Mouse (Mus musculus) heart, embryonic 12.5 days (tissue): ENCODE results near the gene Gpr21. TPM values are rescaled to one million over a fixed set of nuclear protein-coding genes. Genes with fewer than 3 reads are reported as not detected.
"Not testable (repeated sequence)": the region's sequence is repeated elsewhere in the genome, so short reads cannot be mapped to it uniquely, and the experiment has no call there.

Experiments
- ATAC-seq: fragments of 200-750 bp; cut with Nextera tagmentation; 2 replicates; pipeline ENCODE4 v1.8.0; 2017; ENCODE audit warnings: moderate TSS enrichment, moderate library complexity; ENCODE audit not compliant: insufficient number of reproducible peaks, low FRiP score
- H3K27ac ChIP-seq: fragments of 300-500 bp; sonication (generic); 2 replicates; pipeline ENCODE4 v1.5.1; 2016; ENCODE audit warnings: mild to moderate bottlenecking, moderate library complexity; ENCODE audit not compliant: poor library complexity, severe bottlenecking
- H3K27me3 ChIP-seq: fragments of 300-500 bp; sonication (generic); replicated peaks from 2 replicates; pipeline ENCODE4 v1.6.1; 2016; ENCODE audit warnings: mild to moderate bottlenecking, moderate library complexity
- H3K36me3 ChIP-seq: fragments of 300-500 bp; sonication (generic); 2 replicates; pipeline ENCODE4 v1.6.1; 2016; ENCODE audit warnings: mild to moderate bottlenecking, moderate library complexity
- H3K4me1 ChIP-seq: fragments of 300-500 bp; sonication (generic); replicated peaks from 2 replicates; pipeline ENCODE4 v1.6.1; 2016; ENCODE audit warnings: mild to moderate bottlenecking
- H3K4me2 ChIP-seq: fragments of 300-500 bp; sonication (generic); 2 replicates; pipeline ENCODE4 v1.6.1; 2016; ENCODE audit warnings: mild to moderate bottlenecking, moderate library complexity
- H3K4me3 ChIP-seq: fragments of 300-500 bp; sonication (generic); 2 replicates; pipeline ENCODE4 v1.5.1; 2016; ENCODE audit warnings: mild to moderate bottlenecking
- H3K9ac ChIP-seq: fragments of 300-500 bp; sonication (generic); 2 replicates; pipeline ENCODE4 v1.6.1; 2016; ENCODE audit warnings: mild to moderate bottlenecking, moderate library complexity
- H3K9me3 ChIP-seq: fragments of 300-500 bp; sonication (generic); replicated peaks from 2 replicates; pipeline ENCODE4 v1.6.1; 2016; ENCODE audit warnings: mild to moderate bottlenecking, moderate library complexity
- WGBS: fragments of 180-500 bp; shearing (Covaris S2); methylation state at CpG from one replicate; pipeline ENCODE4 v1.1.7; 2016; 5-methylcytosine and 5-hydroxymethylcytosine counted together
- polyA plus RNA-seq: library from polyadenylated mRNA; unstranded; fragments of >200 nt; fragmentation: Nextera tagmentation; extraction: Ambion mirVana; gene quantifications from 2 replicates; pipeline ENCODE4 v1.2.1, GENCODE M21; 2016

The Gpr21 gene
- polyA plus RNA-seq = 0.86 and 1.2 TPM in 2 replicates

- peaks cover 27% of the 10 kb centered on the region for H3K36me3 ChIP-seq
- H3K9ac ChIP-seq = 0 out of 2 replicates have a peak within 1 kb of the TSS, but pooled peaks have one; percentile 30
- peak; percentile 76 for ATAC-seq
- peaks cover 17% of the 10 kb centered on the region for H3K4me1 ChIP-seq
- H3K27me3 ChIP-seq = no peaks in the 10 kb centered on the region
- 21% methylated on average over 11 of the region's 11 CpGs for WGBS
- H3K4me2 ChIP-seq = peak within 1 kb of the TSS; percentile 52
- peak within 1 kb of the TSS; percentile 34 for H3K4me3 ChIP-seq
- H3K27ac ChIP-seq = peak within 1 kb of the TSS; percentile 33
- no peaks in the 10 kb centered on the region for H3K9me3 ChIP-seq
Measured at GRCm38 (mm10) chr2:37516030-37516710, at the start of gene Gpr21. Gene Gpr21, plus strand, starts transcription at chr2:37516332.

GRCm38 (mm10) chr2:37479559-37479958, 36.6 kb upstream of the Gpr21 start:
- H3K4me3 ChIP-seq = no peak overlapping the region
- no peak for ATAC-seq
- H3K4me2 ChIP-seq = no peak overlapping the region
- H3K27me3 ChIP-seq = no peaks in the 10 kb centered on the region
- 0 out of 2 replicates have a peak, but pooled peaks cover 4% of the 10 kb centered on the region for H3K4me1 ChIP-seq
- no peaks in the 10 kb centered on the region for H3K9me3 ChIP-seq
- no peak overlapping the region for H3K27ac ChIP-seq
- H3K36me3 ChIP-seq = peaks cover 48% of the 10 kb centered on the region
- no peak overlapping the region for H3K9ac ChIP-seq

DNA sequence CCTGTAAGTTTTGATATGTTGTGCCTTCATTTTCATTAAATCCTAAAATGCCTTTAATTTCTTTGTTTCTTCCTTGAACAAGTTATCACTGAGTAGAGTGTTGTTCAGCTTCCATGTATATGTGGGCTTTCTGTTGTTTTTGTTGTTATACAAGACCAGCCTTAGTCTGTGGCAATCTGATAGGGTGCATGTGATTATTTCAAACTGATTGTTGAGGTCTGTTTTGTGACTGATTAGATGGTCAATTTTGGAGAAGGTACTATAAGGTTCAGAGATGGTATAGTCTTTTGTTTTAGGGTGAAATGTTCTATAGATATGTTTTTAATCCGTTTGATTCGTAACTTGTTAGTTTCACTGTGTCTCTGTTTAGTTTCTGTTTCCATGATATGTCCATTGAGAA, 36.1 kb upstream of the Gpr21 start:
- no peak overlapping the region for H3K4me3 ChIP-seq
- H3K4me2 ChIP-seq = no peak overlapping the region
- H3K9ac ChIP-seq = no peak overlapping the region
- 90% methylated on average over 2 of the region's 2 CpGs for WGBS
- 0 out of 2 replicates have a peak, but pooled peaks cover 4% of the 10 kb centered on the region for H3K4me1 ChIP-seq
- H3K36me3 ChIP-seq = peaks cover 52% of the 10 kb centered on the region
- H3K27ac ChIP-seq = no peak overlapping the region
- no peaks in the 10 kb centered on the region for H3K27me3 ChIP-seq
- ATAC-seq = no peak
- no peaks in the 10 kb centered on the region for H3K9me3 ChIP-seq

DNA sequence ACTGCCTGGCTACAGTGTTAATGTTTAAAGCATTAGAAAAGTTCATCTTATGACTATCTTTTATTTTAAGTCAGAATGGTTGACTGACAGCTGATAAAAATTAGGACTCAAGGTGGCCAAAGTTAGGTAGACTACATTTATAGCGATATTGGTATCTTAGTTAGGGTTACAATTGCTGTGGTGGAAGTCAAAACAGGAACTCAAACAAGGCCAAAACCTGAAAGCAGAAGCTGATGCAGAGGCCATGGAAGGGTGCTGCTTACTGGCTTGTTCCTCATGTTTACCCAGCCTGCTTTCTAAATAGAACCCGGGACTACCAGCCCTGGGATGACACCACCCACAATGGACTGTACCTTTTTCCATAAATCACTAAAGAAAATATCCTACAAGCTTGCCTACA, 32.0 kb upstream of the Gpr21 start:
- Histone ChIP-seq H3K36me3 (peaks cover 34% of the 10 kb centered on the region), H3K4me1 (no peaks in the 10 kb centered on the region), H3K9ac (no peak overlapping the region), H3K27me3 (no peaks in the 10 kb centered on the region), H3K4me2 (no peak overlapping the region), H3K4me3 (no peak overlapping the region), H3K9me3 (no peaks in the 10 kb centered on the region), H3K27ac (no peak overlapping the region)
- ATAC-seq = no peak
- 89% methylated on average over 2 of the region's 2 CpGs for WGBS

DNA sequence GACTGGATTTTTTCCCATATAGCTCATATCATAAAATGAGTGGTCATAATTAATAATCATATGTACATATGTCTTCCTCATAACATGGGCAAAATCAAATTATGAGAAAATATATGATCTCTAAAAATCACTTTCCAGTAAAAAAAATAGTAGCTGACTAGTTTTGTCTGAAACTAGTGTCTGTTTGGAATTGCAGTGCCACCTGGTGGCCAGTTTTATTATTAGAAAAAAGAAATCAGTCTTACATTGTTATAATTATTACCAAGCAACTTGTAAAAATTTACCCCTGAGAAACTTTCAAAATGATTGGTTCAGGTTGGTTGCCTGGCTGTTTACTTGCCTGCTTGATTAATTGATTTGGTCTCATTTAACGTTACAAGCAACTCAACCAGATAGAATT, 30.8 kb upstream of the Gpr21 start:
- no peaks in the 10 kb centered on the region for H3K9me3 ChIP-seq
- no peak for ATAC-seq
- H3K4me2 ChIP-seq = no peak overlapping the region
- H3K36me3 ChIP-seq = peaks cover 46% of the 10 kb centered on the region
- WGBS = 75% methylated on average over 1 of the region's 1 CpGs
- H3K9ac ChIP-seq = no peak overlapping the region
- H3K27me3 ChIP-seq = no peaks in the 10 kb centered on the region
- H3K27ac ChIP-seq = no peak overlapping the region
- no peaks in the 10 kb centered on the region for H3K4me1 ChIP-seq
- no peak overlapping the region for H3K4me3 ChIP-seq

GRCm38 (mm10) chr2:37486408-37486807, 29.7 kb upstream of the Gpr21 start:
- H3K4me1 ChIP-seq = no peaks in the 10 kb centered on the region
- ATAC-seq = no peak
- H3K4me3 ChIP-seq = no peak overlapping the region
- no peaks in the 10 kb centered on the region for H3K27me3 ChIP-seq
- H3K36me3 ChIP-seq = peaks cover 45% of the 10 kb centered on the region
- no peaks in the 10 kb centered on the region for H3K9me3 ChIP-seq
- no peak overlapping the region for H3K4me2 ChIP-seq
- H3K27ac ChIP-seq = no peak overlapping the region
- no peak overlapping the region for H3K9ac ChIP-seq

GRCm38 (mm10) chr2:37488956-37489355, 27.2 kb upstream of the Gpr21 start:
- no peak overlapping the region for H3K27ac ChIP-seq
- H3K9me3 ChIP-seq = no peaks in the 10 kb centered on the region
- WGBS = 94% methylated on average over 2 of the region's 2 CpGs
- no peak overlapping the region for H3K9ac ChIP-seq
- ATAC-seq = no peak
- peaks cover 50% of the 10 kb centered on the region for H3K36me3 ChIP-seq
- H3K4me3 ChIP-seq = no peak overlapping the region
- no peaks in the 10 kb centered on the region for H3K4me1 ChIP-seq
- no peaks in the 10 kb centered on the region for H3K27me3 ChIP-seq
- H3K4me2 ChIP-seq = no peak overlapping the region

- H3K4me1 ChIP-seq = no peaks in the 10 kb centered on the region
Measured at GRCm38 (mm10) chr2:37497321-37497720, 18.8 kb upstream of the Gpr21 start.

GRCm38 (mm10) chr2:37505856-37506255, 10.3 kb upstream of the Gpr21 start:
- WGBS = 85% methylated on average over 2 of the region's 2 CpGs
- not testable (repeated sequence) for H3K27ac ChIP-seq, H3K27me3 ChIP-seq, H3K4me3 ChIP-seq, H3K9ac ChIP-seq, H3K4me1 ChIP-seq, H3K9me3 ChIP-seq, ATAC-seq, H3K4me2 ChIP-seq
- H3K36me3 ChIP-seq = peaks cover 30% of the 10 kb centered on the region

More at GRCm38 (mm10) chr2:37497321-37497720, 18.8 kb upstream of the Gpr21 start:
- no peaks in the 10 kb centered on the region for H3K9me3 ChIP-seq
- H3K4me3 ChIP-seq = no peak overlapping the region
- H3K36me3 ChIP-seq = peaks cover 51% of the 10 kb centered on the region
- H3K27me3 ChIP-seq = no peaks in the 10 kb centered on the region
- H3K27ac ChIP-seq = no peak overlapping the region
- WGBS = 90% methylated on average over 4 of the region's 4 CpGs
- ATAC-seq = no peak
- no peak overlapping the region for H3K4me2 ChIP-seq
- no peak overlapping the region for H3K9ac ChIP-seq

DNA sequence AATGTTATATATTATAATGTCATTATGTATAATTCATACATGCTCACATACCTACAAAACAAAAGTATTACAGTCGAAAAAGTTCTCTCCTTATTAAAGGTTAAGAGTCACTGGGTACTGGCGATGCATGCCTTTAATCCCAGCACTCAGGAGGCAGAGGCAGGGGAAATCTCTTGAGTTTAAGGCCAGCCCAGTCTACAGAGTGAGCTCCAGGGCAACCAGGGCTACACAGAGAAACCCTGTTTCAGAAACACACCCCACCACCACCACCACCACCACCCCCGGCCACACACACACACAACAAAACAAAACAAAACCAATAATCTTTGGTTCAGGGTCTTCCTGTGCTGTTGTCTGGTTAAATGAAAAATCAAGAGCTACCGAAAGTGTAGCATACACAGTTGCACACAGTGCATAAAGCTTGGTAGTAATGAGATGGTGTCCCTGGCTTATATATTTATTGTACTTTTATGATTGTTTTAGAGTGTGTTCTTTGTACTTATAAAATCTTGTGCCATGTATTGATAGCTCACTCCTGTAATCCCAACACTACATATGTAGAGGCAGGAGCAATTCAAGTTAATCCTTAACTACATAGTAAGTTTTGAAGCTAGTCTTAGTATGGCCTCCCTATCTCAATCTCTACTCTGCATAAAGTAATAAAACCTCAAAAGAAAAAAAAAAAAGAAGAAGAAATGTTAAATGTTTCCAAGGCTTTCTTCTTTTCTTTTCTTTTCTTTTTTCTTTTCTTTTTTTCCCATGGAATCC, 4.8 kb upstream of the Gpr21 start:
- no peak overlapping the region for H3K4me2 ChIP-seq
- no peak overlapping the region for H3K9ac ChIP-seq
- no peaks in the 10 kb centered on the region for H3K27me3 ChIP-seq
- H3K4me3 ChIP-seq = no peak overlapping the region
- no peak overlapping the region for H3K27ac ChIP-seq
- H3K9me3 ChIP-seq = no peaks in the 10 kb centered on the region
- WGBS = 87% methylated on average over 4 of the region's 4 CpGs
- peaks cover 8% of the 10 kb centered on the region for H3K4me1 ChIP-seq
- H3K36me3 ChIP-seq = peaks cover 25% of the 10 kb centered on the region
- ATAC-seq = no peak

GRCm38 (mm10) chr2:37516922-37517462, 860 bp downstream of the Gpr21 start:
- ATAC-seq = no peak
- peaks cover 17% of the 10 kb centered on the region for H3K4me1 ChIP-seq
- H3K9ac ChIP-seq = no peak overlapping the region
- H3K36me3 ChIP-seq = peaks cover 25% of the 10 kb centered on the region
- H3K27me3 ChIP-seq = no peaks in the 10 kb centered on the region
- no peak overlapping the region for H3K4me3 ChIP-seq
- H3K4me2 ChIP-seq = 0 out of 2 replicates have a peak overlapping the region, but pooled peaks have one; percentile 15
- H3K9me3 ChIP-seq = no peaks in the 10 kb centered on the region
- peak overlapping the region; percentile 33 for H3K27ac ChIP-seq
- WGBS = 36% methylated on average over 4 of the region's 4 CpGs
